8 mouse cellular contexts compared by ENCODE assay signal in genomic region chr15:5116270-5117030, GRCm38 (mm10). TPM values are rescaled to one million over a fixed set of nuclear protein-coding genes. Genes with fewer than 3 reads are reported as not detected.
DNase-seq lines count a peak whose midpoint lies in the region; ATAC-seq lines count a peak whose summit lies in the region.

Rpl37 (plus strand) TSS chr15:5116645.

- H3K4me3 ChIP-seq in hindbrain, embryonic 14.5 days (replicated peaks; ENCODE audit: low read length), result peak within 1 kb of the TSS; percentile 87

- H3K9me3 ChIP-seq in hindbrain, embryonic 14.5 days (ENCODE audit: control insufficient read depth, low read length), result no peaks in the 10 kb centered on the region

- peaks cover 20% of the 10 kb centered on the region for H3K4me1 ChIP-seq in hindbrain, embryonic 14.5 days (replicated peaks; ENCODE audit: control insufficient read depth, insufficient read depth, low read length)

- peak; percentile 99 for ATAC-seq in hindbrain, embryonic 14.5 days (ENCODE audit: low FRiP score)

- H3K36me3 ChIP-seq in hindbrain, embryonic 14.5 days (replicated peaks; ENCODE audit: control insufficient read depth, insufficient read depth), result peaks cover 43% of the 10 kb centered on the region

- H3K27ac ChIP-seq in hindbrain, embryonic 14.5 days, result peak within 1 kb of the TSS; percentile 74

- H3K9ac ChIP-seq in hindbrain, embryonic 14.5 days, result peak within 1 kb of the TSS; percentile 95

- peak; percentile 98 for DNase-seq in R1 (ENCODE audit: low read depth, low spot score)
- peak; percentile 98 to 99 for DNase-seq in cerebellum, postnatal 25 days
- peak; percentile 92 to 97 for DNase-seq in frontal cortex, postnatal 25 days (ENCODE audit: low spot score in 2 of 2)
- DNase-seq in hindbrain, embryonic 14.5 days (ENCODE audit: low spot score), result peak; percentile 97
- peak; percentile 99 for DNase-seq in layer of hippocampus, postnatal 36 days
- DNase-seq in lung, postnatal 36 days, result peak; percentile 98
- peak; percentile 99 for DNase-seq in retina, postnatal 1 day
- DNase-seq in urinary bladder, adult 18-20 months (ENCODE audit: low spot score in 2 of 2), result peak; percentile 98 to 99

- peak within 1 kb of the TSS; percentile 91 for H3K4me2 ChIP-seq in hindbrain, embryonic 14.5 days (replicated peaks)

- H3K27me3 ChIP-seq in hindbrain, embryonic 14.5 days (ENCODE audit: control insufficient read depth, insufficient read depth, low read length), result no peaks in the 10 kb centered on the region

- under 1% methylated on average over 55 of the region's 55 CpGs for WGBS in hindbrain, embryonic 14.5 days

RNA-seq across cellular contexts. Expression of gene Rpl37, which starts in this region (rescaled TPM):
- polyA plus RNA-seq in hindbrain, embryonic 14.5 days (2014; fragmentation: Nextera tagmentation; extraction: Ambion mirVana), result 357 and 463 TPM in 2 replicates
- total RNA-seq in layer of hippocampus, postnatal 36 days (2021), result 100 to 1,000 TPM; 277 to 293 TPM

Comparison
In these comparisons a context has a peak if more than half of its experiments do, and no peak if none do; other contexts are left out.
1. Peak in every context shown above with its lines: DNase-seq, ATAC-seq, H3K4me3 ChIP-seq and H3K27ac ChIP-seq.